Mouse (Mus musculus) embryonic facial prominence, embryonic 11.5 days (tissue): Measurements from ENCODE around the gene Tmem132b. TPM values are rescaled to one million over a fixed set of nuclear protein-coding genes. Genes with fewer than 3 reads are reported as not detected.

ENCODE experiments used
- ATAC-seq: fragments of 200-750 bp; cut with Nextera tagmentation; replicated peaks from 2 replicates; pipeline ENCODE4 v1.8.0; 2017; ENCODE audit warnings: low read depth; ENCODE audit not compliant: insufficient number of reproducible peaks, low FRiP score, low TSS enrichment
- DNase-seq: peaks from one replicate; pipeline ENCODE4 v3.0.0-alpha.2; 2015; ENCODE audit warnings: low spot score
- H3K27ac ChIP-seq: fragments of 300-500 bp; sonication (generic); replicated peaks from 2 replicates; pipeline ENCODE4 v1.5.1; 2014; ENCODE audit warnings: mild to moderate bottlenecking, low read depth, low read length, control low read depth
- H3K27me3 ChIP-seq: fragments of 300-500 bp; sonication (generic); 2 replicates; pipeline ENCODE4 v1.6.1; 2014; ENCODE audit warnings: mild to moderate bottlenecking, low read length, moderate library complexity, mixed read lengths; ENCODE audit not compliant: control insufficient read depth, insufficient read depth
- H3K36me3 ChIP-seq: fragments of 300-500 bp; sonication (generic); replicated peaks from 2 replicates; pipeline ENCODE4 v1.6.1; 2014; ENCODE audit warnings: low read depth, mild to moderate bottlenecking, low read length, moderate library complexity, mixed read lengths; ENCODE audit not compliant: control insufficient read depth, insufficient read depth
- H3K4me1 ChIP-seq: fragments of 300-500 bp; sonication (generic); 2 replicates; pipeline ENCODE4 v1.6.1; 2014; ENCODE audit warnings: low read length, mixed read lengths; ENCODE audit not compliant: control insufficient read depth, insufficient read depth
- H3K4me2 ChIP-seq: fragments of 300-500 bp; sonication (generic); 2 replicates; pipeline ENCODE4 v1.6.1; 2014; ENCODE audit warnings: low read depth, mild to moderate bottlenecking, control low read depth, low read length, moderate library complexity
- H3K4me3 ChIP-seq: fragments of 300-500 bp; sonication (generic); 2 replicates; pipeline ENCODE4 v1.5.1; 2014; ENCODE audit warnings: low read depth, low read length, control low read depth
- H3K9ac ChIP-seq: fragments of 300-500 bp; sonication (generic); replicated peaks from 2 replicates; pipeline ENCODE4 v1.6.1; 2014; ENCODE audit warnings: mild to moderate bottlenecking, control low read depth, low read length
- H3K9me3 ChIP-seq: fragments of 300-500 bp; sonication (generic); replicated peaks from 2 replicates; pipeline ENCODE4 v1.6.1; 2016; ENCODE audit warnings: mild to moderate bottlenecking, low read length, inconsistent platforms, mixed read lengths; ENCODE audit not compliant: control insufficient read depth
- WGBS: fragments of 180-500 bp; shearing (Covaris S2); extraction: QIAGEN DNeasy Blood & Tissue Kit; methylation state at CpG from one replicate; pipeline ENCODE4 v1.1.7; 2014; 5-methylcytosine and 5-hydroxymethylcytosine counted together
- polyA plus RNA-seq: library from polyadenylated mRNA; unstranded; fragments of >200 nt; fragmentation: Nextera tagmentation; extraction: Ambion mirVana; gene quantifications from 2 replicates; pipeline ENCODE4 v1.2.1, GENCODE M21; 2014

Gene Tmem132b
- polyA plus RNA-seq, 1 experiment from 2014 or later: 0.13 TPM

DNA sequence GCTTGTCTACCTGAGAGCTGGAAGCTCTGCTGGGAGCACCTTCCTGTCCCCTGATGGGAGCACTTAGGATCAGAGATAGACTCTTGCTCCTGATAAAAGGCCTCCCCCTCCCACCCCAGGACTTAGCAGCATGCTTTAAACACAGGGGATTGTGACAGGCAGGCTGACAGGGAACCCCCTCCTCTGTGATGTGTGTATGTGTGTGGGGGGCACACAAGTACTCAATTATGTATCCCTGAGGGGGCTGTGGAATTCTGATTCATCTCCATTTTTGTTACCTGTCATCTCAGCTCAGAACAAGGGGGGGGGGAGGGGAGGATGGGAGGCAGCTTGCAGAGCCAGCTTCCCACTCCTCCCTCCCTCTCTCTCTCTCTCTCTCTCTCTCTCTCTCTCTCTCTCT is 36.9 kb downstream of the Tmem132b start:
- no peaks in the 10 kb centered on the region for H3K9me3 ChIP-seq
- H3K4me1 ChIP-seq: no peaks in the 10 kb centered on the region
- no peak for ATAC-seq
- H3K4me3 ChIP-seq: no peak overlapping the region
- no peak for DNase-seq
- no peak overlapping the region for H3K9ac ChIP-seq
- no peaks in the 10 kb centered on the region for H3K36me3 ChIP-seq
- no peaks in the 10 kb centered on the region for H3K27me3 ChIP-seq
- H3K4me2 ChIP-seq: no peak overlapping the region
- no peak overlapping the region for H3K27ac ChIP-seq

DNA sequence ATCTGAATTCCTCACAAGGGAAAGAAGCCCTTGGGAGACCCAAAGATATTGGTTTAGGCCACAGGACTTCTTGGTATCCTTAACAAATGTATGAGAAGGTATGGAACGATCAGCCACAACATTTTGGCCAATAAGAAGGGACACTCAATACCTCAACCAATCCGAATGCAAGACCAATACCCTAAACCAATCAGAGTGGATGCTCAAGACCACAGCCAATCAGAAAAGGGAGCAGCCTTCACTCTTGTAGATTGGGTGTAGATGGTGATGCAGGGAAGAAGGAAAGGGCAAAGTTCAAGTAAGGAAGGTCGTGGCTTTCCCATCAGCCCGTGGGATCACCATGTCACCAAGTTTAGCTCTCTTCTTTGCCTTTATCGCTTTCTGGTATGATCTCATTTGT is 40.4 kb downstream of the Tmem132b start:
- H3K9me3 ChIP-seq: no peaks in the 10 kb centered on the region
- H3K9ac ChIP-seq: no peak overlapping the region
- H3K4me2 ChIP-seq: no peak overlapping the region
- no peak overlapping the region for H3K27ac ChIP-seq
- no peaks in the 10 kb centered on the region for H3K27me3 ChIP-seq
- no peak for ATAC-seq
- no peak for DNase-seq
- H3K4me3 ChIP-seq: no peak overlapping the region
- no peaks in the 10 kb centered on the region for H3K36me3 ChIP-seq
- WGBS: 87% methylated on average over 5 of the region's 5 CpGs
- no peaks in the 10 kb centered on the region for H3K4me1 ChIP-seq

DNA sequence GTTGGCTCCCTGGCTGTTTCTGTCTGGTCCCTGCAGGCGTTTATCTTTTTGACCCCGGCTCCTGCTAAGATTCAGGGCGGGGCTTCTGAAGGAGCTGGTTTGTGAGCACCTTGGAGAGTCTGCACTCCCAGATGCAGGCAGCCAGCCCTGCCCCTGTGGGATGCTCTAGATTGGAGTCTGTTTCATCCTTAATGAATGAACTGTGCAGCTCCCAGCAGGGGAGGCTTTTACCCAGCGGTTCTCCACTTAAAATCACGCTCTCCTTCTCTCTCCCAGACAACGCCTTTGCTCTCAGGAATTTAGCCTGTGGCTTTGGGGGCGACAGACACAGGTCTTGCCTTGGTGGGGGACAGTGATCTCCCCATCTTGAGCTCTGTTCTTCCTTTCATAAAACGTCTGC is 43.3 kb downstream of the Tmem132b start:
- Histone ChIP-seq H3K27ac (no peak overlapping the region), H3K4me1 (no peaks in the 10 kb centered on the region)

DNA sequence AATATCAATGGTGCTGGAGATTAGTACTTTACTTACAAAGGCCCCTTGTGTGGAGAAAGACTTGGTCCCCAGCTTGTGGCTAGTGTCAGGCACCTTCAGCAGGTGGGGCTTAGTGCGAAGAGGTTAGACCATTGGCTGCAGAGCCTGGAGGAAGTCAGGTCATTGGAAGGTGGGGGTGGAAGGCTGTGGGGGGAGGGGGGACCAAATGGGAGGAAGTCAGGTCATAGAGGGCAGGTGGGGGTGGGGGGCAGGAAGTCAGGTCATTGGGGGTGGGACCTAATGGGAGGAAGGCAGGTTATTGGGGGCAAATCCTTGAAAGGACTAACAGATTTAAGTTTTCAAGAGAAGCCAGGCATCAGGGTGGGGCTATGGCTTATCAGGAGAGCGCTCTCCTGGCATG is 44.3 kb downstream of the Tmem132b start:
- Histone ChIP-seq H3K36me3 (no peaks in the 10 kb centered on the region), H3K27me3 (no peaks in the 10 kb centered on the region), H3K4me3 (no peak overlapping the region), H3K4me1 (no peaks in the 10 kb centered on the region), H3K4me2 (no peak overlapping the region), H3K9me3 (no peaks in the 10 kb centered on the region), H3K9ac (no peak overlapping the region), H3K27ac (no peak overlapping the region)
- 58% methylated on average over 2 of the region's 2 CpGs for WGBS
- ATAC-seq (no peak), DNase-seq (no peak)

More for the DNA sequence above, 43.3 kb downstream of the Tmem132b start:
- no peak overlapping the region for H3K4me3 ChIP-seq
- no peak overlapping the region for H3K9ac ChIP-seq
- ATAC-seq (no peak), DNase-seq (no peak)
- H3K27me3 ChIP-seq: no peaks in the 10 kb centered on the region
- 4% methylated on average over 8 of the region's 8 CpGs for WGBS
- H3K4me2 ChIP-seq: no peak overlapping the region
- H3K9me3 ChIP-seq: no peaks in the 10 kb centered on the region
- no peaks in the 10 kb centered on the region for H3K36me3 ChIP-seq

DNA sequence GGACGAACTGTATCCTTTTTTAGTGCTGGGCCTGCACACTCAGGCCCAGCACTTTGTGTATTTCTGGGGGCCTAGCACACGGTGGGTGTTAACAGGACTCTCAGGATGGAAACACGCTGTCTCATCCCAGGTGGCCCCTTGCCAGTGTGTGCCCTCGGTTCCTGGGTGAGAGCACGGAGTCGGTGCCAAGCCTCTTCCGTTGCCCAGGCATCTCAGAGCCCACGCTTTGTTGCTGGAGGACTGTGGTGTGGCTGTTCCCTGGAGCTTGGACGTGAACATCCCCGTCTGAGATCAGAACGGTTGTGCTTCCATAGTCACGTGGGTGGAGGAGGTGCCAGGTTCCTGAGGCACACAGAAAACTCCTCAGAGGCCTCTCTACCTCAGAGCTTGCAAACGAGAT is 47.1 kb downstream of the Tmem132b start:
- 84% methylated on average over 13 of the region's 13 CpGs for WGBS
- ATAC-seq: no peak
- Histone ChIP-seq H3K27ac (no peak overlapping the region), H3K9ac (no peak overlapping the region), H3K4me1 (no peaks in the 10 kb centered on the region), H3K4me3 (no peak overlapping the region), H3K9me3 (no peaks in the 10 kb centered on the region), H3K4me2 (no peak overlapping the region), H3K36me3 (no peaks in the 10 kb centered on the region), H3K27me3 (no peaks in the 10 kb centered on the region)
- DNase-seq: no peak

DNA sequence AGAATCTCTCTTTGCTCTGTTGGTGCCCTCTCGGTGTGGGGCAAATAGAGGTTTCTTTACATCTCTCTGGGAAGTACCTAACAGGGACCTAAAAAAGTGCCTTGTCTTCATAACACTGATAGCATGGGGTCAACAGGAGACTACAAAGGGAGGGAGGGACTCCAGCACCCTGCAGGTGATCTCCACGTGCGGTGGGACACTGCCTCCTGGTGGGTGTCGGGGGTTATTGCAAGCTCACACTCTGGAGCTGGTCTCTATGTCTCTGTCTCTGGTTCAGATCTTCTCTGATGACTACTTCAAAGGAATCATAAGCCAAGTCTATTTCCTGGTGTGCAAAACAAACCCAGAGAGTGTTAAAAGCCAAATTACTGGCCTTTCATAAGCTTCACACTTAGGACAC is 47.6 kb downstream of the Tmem132b start:
- Histone ChIP-seq H3K27me3 (no peaks in the 10 kb centered on the region), H3K9ac (no peak overlapping the region), H3K9me3 (no peaks in the 10 kb centered on the region), H3K36me3 (no peaks in the 10 kb centered on the region), H3K4me1 (no peaks in the 10 kb centered on the region), H3K4me3 (no peak overlapping the region), H3K27ac (no peak overlapping the region), H3K4me2 (no peak overlapping the region)
- ATAC-seq (no peak), DNase-seq (peak; percentile 9)
- WGBS: 48% methylated on average over 4 of the region's 4 CpGs

DNA sequence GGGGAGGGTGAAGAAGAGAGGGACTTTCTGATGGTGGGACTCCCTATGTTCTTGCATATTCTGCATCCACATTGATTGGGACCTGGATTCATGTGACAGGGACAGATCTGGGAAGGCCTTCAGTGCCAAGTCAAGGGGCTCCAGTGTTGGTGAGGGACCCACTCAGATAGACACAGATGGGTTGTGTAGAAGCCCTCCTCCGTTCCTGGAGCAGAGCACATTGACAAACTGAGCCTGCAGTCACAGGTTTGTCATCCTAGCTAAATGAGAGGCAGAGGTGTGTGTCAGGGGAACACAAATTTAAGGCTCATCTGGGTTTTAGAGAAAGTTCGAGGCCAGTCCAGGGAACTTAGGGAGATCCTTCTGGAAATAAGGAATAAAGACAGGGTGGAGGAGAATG is 51.7 kb downstream of the Tmem132b start:
- no peak overlapping the region for H3K4me2 ChIP-seq
- no peaks in the 10 kb centered on the region for H3K4me1 ChIP-seq
- H3K27ac ChIP-seq: no peak overlapping the region
- no peaks in the 10 kb centered on the region for H3K36me3 ChIP-seq
- WGBS: 82% methylated on average over 2 of the region's 2 CpGs
- no peak for DNase-seq
- no peaks in the 10 kb centered on the region for H3K9me3 ChIP-seq
- no peak overlapping the region for H3K9ac ChIP-seq
- H3K4me3 ChIP-seq: no peak overlapping the region
- no peaks in the 10 kb centered on the region for H3K27me3 ChIP-seq
- no peak for ATAC-seq

DNA sequence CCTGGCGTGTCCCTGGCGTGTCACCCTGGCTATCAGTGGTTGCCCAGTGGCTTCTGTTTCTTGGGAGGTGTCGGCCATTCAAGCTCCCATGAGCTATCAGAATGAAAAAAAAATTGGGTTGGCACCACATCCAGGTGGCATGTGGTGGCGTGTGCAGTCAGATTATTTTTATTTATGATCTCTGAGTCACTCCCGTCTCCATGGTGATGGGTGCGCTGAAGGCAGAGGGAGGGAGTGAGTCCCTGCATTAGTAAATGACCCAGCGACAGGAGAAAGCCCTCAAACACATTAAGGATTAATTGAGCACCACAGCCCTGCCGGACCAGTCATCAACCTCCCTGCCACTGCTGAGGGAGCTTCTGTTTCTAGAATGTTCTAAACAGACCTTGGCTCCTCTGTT is 52.3 kb downstream of the Tmem132b start:
- no peak overlapping the region for H3K9ac ChIP-seq
- WGBS: 79% methylated on average over 8 of the region's 8 CpGs
- DNase-seq: no peak

More for the DNA sequence above, 52.3 kb downstream of the Tmem132b start:
- Histone ChIP-seq H3K36me3 (no peaks in the 10 kb centered on the region), H3K4me3 (no peak overlapping the region), H3K9me3 (no peaks in the 10 kb centered on the region), H3K27ac (no peak overlapping the region), H3K27me3 (no peaks in the 10 kb centered on the region), H3K4me2 (no peak overlapping the region), H3K4me1 (peaks cover 2% of the 10 kb centered on the region; the same call in 1 of the 2 replicates)
- ATAC-seq: no peak
